Mouse (Mus musculus) CH12F3 (cell line): ENCODE measurements around the gene Scand1.

Experiments used
- in situ Hi-C: fragments of 300-500 bp; cut with MboI; formaldehyde crosslinking; loops from 2 replicates; pipeline ENCODE4 v1.14.3; 2020; ENCODE audit warnings: low sequenced_read_pairs

Gene Scand1

GRCm38 (mm10) chr2:156312297-156312897 is at the start of gene Scand1, which contains the start of gene Cnbd2:
Scand1 (minus strand) TSS chr2:156312704.
Cnbd2 (plus strand) TSS chr2:156312299.
- in situ Hi-C loops = no loop called here

DNA sequence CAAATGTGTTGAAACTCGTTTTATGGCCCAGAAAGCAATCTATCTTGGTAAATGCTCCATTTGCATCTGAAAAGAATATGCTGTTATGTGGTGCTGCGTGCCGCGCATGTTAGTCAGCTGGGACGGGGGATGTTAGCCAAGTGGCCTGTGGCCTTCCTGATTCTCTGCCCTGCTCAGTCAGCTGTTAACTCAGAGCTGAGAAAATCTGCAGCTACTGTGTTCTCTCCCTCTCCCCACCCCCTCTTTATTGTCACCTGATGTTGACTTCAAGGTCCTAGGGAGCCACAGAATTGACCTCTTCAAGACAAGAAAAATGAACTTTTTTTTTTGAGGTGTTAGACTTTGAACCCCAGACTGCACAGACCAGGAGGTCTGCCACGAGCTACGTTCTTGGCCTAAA is 43.5 kb upstream of the Scand1 start:
- in situ Hi-C loops = no loop called here

- in situ Hi-C loops = no loop called here
Observed at GRCm38 (mm10) chr2:156353265-156353692, 40.8 kb upstream of the Scand1 start.

GRCm38 (mm10) chr2:156352413-156353165 is 40.1 kb upstream of the Scand1 start:
- in situ Hi-C loops = no loop called here

- in situ Hi-C loops = no loop called here
Observed at GRCm38 (mm10) chr2:156351243-156351642, 38.7 kb upstream of the Scand1 start.

- in situ Hi-C loops = no loop called here
Observed at GRCm38 (mm10) chr2:156349286-156349848, 36.9 kb upstream of the Scand1 start.

GRCm38 (mm10) chr2:156348812-156349211 is 36.3 kb upstream of the Scand1 start:
- in situ Hi-C loops = no loop called here

- in situ Hi-C loops = no loop called here
Observed at GRCm38 (mm10) chr2:156344775-156345532, 32.5 kb upstream of the Scand1 start.

- in situ Hi-C loops = no loop called here
Observed at GRCm38 (mm10) chr2:156340078-156340477, 27.6 kb upstream of the Scand1 start.

GRCm38 (mm10) chr2:156331446-156331965 is 19.0 kb upstream of the Scand1 start:
- in situ Hi-C loops = no loop called here

GRCm38 (mm10) chr2:156330681-156331080 is 18.2 kb upstream of the Scand1 start:
- in situ Hi-C loops = no loop called here

DNA sequence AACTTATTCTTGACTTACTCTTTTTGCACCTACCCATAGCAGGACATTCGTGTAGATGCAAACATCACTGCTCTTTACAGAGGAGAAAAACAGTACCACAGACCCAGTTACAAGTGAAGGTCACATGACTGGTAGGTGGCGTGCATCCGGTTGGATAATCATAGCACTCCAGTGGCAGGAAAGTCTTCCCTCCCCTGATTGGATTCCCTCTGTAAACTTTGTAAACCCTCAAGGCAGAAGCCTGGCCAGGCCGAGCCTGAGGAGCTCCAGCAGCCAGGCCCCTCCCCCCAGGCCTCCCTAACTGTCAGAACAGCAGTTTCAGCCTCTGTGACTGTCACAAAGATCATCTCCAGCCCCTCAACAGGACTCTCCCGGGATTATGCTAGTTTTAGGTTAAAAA is 12.2 kb upstream of the Scand1 start:
- in situ Hi-C loops = no loop called here

- in situ Hi-C loops = no loop called here
Observed at GRCm38 (mm10) chr2:156324116-156324588, 11.6 kb upstream of the Scand1 start.

DNA sequence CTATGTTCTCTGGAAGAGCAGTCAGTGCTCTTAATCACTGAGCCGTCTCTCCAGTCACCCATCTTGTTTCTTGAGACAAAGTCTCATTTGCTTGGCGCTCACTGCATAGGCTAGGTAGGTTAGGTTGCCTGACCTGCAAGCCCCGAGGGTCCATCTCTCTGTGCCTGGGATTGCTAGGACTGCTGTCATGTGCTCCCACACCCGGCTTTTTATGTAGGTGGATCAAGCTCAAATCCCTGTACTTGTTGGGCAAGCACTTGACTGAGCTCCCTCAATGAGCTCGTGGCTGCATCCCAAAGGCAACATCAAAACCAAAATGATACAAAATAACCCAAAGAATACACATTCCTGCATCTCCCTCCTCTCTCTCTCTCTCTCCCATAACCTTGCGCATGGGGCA is 9.0 kb upstream of the Scand1 start:
- in situ Hi-C loops = no loop called here

DNA sequence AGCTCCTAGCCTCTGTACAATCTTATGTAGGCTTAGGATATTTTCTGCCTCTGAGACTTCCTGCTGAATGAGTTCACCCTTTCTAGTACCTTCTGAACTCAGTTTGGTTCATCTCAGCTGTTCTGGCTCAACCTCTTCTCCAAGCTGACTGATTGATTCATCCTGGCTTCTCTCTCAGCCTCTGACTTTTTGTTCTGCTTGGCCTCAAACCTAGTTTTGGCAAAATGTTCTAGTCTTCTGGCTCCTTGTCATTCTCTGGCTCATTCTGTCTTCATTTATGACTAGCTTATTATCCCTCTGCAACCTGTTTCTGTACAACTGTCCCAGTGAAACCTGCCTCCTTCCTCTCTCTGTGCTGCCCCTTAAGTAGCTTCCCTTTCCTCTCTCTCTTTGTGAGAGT is 6.0 kb upstream of the Scand1 start:
- in situ Hi-C loops = no loop called here

DNA sequence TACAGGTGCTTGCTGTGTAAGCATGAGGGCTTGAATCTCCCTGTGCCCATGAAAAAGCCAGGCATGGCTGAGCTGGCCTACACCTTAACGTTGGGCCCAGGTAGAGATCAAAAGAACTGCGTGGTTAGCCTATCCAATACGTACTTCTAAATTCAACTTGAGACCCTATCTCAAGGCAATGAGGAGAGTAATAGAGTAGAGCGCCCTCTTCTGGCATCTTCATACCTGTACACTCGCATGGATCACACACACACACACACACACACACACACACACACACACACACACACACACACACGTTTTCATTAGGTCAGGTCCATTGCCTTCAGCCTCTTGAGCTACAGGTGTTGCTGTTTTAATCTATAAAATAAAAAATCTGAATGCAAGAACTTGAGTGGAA is 2.3 kb upstream of the Scand1 start:
- in situ Hi-C loops = no loop called here

DNA sequence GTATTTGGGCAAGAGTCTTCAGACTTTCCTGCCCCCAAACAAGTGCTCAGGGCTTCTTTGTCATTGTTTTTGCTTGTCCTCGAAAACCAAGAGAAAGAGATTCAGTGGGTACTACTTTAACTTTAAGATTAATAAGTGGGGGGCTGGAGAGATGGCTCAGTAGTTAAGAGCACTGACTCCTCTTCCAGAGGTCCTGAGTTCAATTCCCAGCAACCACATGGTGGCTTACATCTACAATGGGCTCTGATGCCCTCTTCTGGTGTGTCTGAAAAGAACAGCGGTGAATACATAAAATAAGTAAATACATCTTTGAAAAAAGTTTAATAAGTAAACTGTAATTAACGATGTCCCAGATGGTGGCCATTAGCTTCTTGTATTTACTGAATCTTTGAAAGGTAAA is 649 bp upstream of the Scand1 start:
- in situ Hi-C loops = no loop called here

GRCm38 (mm10) chr2:156311841-156312291 is 638 bp downstream of the Scand1 start:
- in situ Hi-C loops = no loop called here

DNA sequence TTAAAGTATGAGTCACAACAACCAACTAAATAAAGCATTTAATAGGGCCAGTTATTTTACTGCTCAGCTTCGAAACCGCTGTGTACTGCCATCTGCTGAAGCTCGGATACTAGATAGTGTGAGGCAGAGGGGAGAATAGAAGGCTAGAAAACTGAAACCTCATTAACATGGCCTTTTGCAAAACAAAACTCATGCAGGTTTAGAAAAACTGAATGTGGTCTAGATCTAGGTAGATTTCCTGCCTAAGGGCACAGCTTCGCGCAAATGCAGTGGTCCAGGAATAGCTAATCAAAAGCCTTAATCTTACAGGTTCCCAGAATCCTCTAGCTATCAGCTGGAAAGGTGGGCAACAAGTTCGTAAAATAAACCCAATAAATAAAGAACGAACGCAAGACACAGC is 1.1 kb downstream of the Scand1 start:
- in situ Hi-C loops = no loop called here

GRCm38 (mm10) chr2:156310945-156311344 is 1.6 kb downstream of the Scand1 start:
- in situ Hi-C loops = no loop called here

GRCm38 (mm10) chr2:156310455-156310854 is 2.0 kb downstream of the Scand1 start:
- in situ Hi-C loops = no loop called here
